Mouse (Mus musculus) erythroblast, embryonic 14.5 days (primary cell): ENCODE data around the gene Znrf1.

Source experiments
- GATA1 ChIP-seq: IDR thresholded peaks from 2 replicates; pipeline ENCODE4 v1.6.1; 2012; ENCODE audit warnings: low read length, inconsistent platforms, mixed read lengths
- TAL1 ChIP-seq: IDR thresholded peaks from 3 replicates; pipeline ENCODE4 v1.6.1; 2012; ENCODE audit warnings: low read length, inconsistent platforms, mixed read lengths

DNA sequence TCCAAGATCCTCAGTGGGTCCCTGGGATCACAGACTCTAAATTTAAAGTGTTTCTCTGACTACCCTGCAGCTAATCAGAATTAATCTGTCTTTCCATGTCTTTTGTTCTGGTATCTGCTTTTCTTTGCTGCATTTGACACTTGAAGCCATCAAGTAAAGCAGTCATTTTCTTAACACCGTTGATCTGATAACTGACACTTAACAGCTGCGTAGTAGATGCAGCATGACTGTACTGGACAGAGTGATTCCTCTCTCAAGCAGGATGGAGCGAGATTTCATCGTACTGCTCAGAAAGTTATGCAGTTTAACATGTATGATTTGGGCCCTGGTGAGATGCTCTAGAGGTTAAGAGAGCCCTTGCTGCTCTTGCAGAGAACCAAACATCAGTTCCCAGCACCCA is 39.6 kb downstream of the Znrf1 start:
- no peak for TF ChIP-seq GATA1
- TF ChIP-seq TAL1 = no peak
